Mouse (Mus musculus): ENCODE data around the gene Nisch. TPM values are rescaled to one million over a fixed set of nuclear protein-coding genes. Genes with fewer than 3 reads are reported as not detected.

Nisch gene
- total and polyA plus RNA-seq, 3 experiments, result 46.3 to 180 (median 85.2) TPM

DNA sequence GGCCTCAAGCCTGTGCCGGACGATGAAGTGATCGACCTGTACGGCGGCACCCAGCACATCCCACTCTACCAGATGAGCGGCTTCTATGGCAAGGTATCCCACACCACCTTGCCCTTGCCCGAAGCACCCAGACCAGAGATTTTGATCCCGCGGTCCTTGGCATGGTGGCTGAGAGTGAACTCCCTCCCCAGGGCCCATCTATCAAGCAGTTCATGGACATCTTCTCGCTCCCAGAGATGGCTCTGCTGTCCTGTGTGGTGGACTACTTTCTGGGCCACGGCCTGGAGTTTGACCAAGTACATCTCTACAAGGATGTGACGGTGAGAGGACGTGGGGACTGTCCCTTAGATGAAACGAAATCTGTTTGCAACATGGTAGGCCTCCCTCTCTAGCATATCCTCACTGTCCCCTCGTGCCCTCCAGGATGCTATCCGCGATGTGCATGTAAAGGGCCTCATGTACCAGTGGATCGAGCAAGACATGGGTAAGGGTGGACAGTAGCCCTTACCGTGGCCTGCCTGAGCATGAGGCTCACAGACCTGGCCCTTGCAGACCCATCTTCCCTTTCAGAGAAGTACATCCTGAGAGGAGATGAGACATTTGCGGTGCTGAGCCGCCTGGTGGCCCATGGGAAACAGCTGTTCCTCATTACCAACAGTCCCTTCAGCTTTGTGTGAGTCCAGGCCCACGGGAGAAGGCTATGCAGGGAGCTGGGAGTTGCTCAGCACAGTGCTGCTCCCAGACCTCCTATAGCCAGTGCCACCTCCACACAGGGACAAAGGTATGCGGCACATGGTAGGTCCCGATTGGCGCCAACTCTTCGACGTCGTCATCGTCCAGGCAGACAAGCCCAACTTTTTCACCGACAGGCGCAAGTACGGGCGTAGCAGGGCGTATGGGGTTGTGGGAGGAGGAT lies 81.0 kb downstream of the Nisch start:
- Histone ChIP-seq H3K79me2 (replicated peaks; ENCODE audit: control insufficient read depth, extremely low read depth, insufficient read depth, poor library complexity, severe bottlenecking) (no peaks in the 10 kb centered on the region), H3K4me2 (ENCODE audit: insufficient read depth, low read depth, poor library complexity, severe bottlenecking) (no peak overlapping the region), H3K9ac (ENCODE audit: insufficient read depth, low read depth) (no peak overlapping the region), H3K4me3 (replicated peaks in 1 of 3; ENCODE audit: low read depth in 2 of 3, low read length in 2 of 3, poor library complexity in 1 of 3) (no peak overlapping the region), H3K27me3 (replicated peaks) (peaks cover 23% of the 10 kb centered on the region), H3K36me3 (replicated peaks in 1 of 2; ENCODE audit: control insufficient read depth in 1 of 2, insufficient read depth in 1 of 2, low read length in 1 of 2) (peaks cover 20 to 48% of the 10 kb centered on the region in 2 experiments), H3K27ac (ENCODE audit: insufficient read depth, low read depth) (no peak overlapping the region), H3K9me3 (replicated peaks; ENCODE audit: low read length) (no peaks in the 10 kb centered on the region), H3K4me1 (ENCODE audit: control insufficient read depth in 1 of 2, insufficient read depth in 2 of 2) (peaks cover 2 to 3% of the 10 kb centered on the region in 2 experiments; a peak in 2 of 4 replicates)
- dilution Hi-C loops (cut with MboI; ENCODE audit: extremely low pct_ligation_motif_present, extremely low pct_unique_long_range_greater_than_20kb, low sequenced_read_pairs), result no loop called here
- in situ Hi-C loops (cut with MboI; ENCODE audit: low pct_ligation_motif_present, low pct_unique_long_range_greater_than_20kb, low sequenced_read_pairs), result no loop called here
- DNase-seq (ENCODE audit: extremely low read depth), result no peak
- TF ChIP-seq USF2 (conservative IDR thresholded peaks at IDR 0.05; ENCODE audit: low read depth, low read length) (no peak), NELFE (IDR thresholded peaks at IDR 0.05; ENCODE audit: low read depth, low read length) (no peak), CTCF (conservative IDR thresholded peaks at IDR 0.05 in 1 of 2, IDR thresholded peaks at IDR 0.05 in 1 of 2; ENCODE audit: low read depth in 2 of 2, low read length in 2 of 2) (no peak)

DNA sequence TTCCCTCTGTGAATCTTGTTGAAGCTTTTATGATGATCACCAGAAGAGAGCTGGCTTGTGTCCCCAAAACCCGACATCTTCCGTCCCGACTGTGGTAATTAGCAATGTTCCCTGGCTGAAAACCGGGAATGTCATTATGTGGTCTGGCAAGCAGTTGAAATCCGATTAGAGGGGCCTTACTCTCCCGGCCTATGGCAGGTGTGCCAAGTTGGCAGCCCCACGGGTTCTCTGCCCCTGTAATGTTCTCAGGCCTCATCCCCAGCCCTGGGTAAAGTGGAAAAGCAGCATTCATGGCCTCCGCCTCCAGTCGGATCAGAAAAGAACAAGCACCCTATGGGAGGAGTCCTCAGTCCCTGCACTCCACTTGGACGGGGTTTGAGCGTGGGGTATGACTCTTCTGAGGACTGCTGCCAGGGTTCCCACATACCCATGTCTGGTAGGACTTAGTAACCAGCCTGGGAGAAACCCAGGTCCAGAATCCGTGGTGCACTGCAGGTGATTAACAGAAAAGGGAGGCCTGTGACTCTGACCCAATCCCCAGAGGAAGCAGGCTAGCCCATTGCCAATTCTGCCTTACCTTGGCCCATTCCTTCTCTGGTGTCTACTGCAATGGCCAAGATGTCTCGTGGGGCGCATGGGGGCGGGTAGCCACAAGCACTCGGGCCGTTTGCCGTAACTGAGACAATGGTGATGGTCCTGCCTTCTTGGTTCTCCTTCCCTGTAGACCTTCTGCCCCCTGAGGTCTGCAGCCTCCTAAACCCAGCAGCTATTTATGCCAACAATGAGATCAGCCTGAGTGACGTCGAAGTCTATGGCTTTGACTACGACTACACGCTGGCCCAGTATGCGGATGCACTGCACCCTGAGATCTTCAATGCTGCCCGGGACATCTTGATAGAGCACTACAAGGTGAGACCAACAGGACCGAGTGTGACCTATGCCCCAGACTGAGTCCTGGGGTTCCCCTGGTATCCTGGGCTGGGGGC lies 82.4 kb downstream of the Nisch start:
- no peak overlapping the region for H3K4me3 ChIP-seq (replicated peaks in 1 of 3; ENCODE audit: low read depth in 2 of 3, low read length in 2 of 3, poor library complexity in 1 of 3)
- dilution Hi-C loops (cut with MboI; ENCODE audit: extremely low pct_ligation_motif_present, extremely low pct_unique_long_range_greater_than_20kb, low sequenced_read_pairs) (no loop called here), in situ Hi-C loops (cut with MboI; ENCODE audit: low pct_ligation_motif_present, low pct_unique_long_range_greater_than_20kb, low sequenced_read_pairs) (no loop called here)
- H3K27me3 ChIP-seq (replicated peaks), result peaks cover 33% of the 10 kb centered on the region
- no peaks in the 10 kb centered on the region for H3K9me3 ChIP-seq (replicated peaks; ENCODE audit: low read length)
- H3K27ac ChIP-seq (ENCODE audit: insufficient read depth, low read depth), result no peak overlapping the region
- peaks cover 20 to 33% of the 10 kb centered on the region in 2 experiments for H3K36me3 ChIP-seq (replicated peaks in 1 of 2; ENCODE audit: control insufficient read depth in 1 of 2, insufficient read depth in 1 of 2, low read length in 1 of 2)
- no peak for DNase-seq (ENCODE audit: extremely low read depth)
- no peak overlapping the region for H3K9ac ChIP-seq (ENCODE audit: insufficient read depth, low read depth)
- H3K4me2 ChIP-seq (ENCODE audit: insufficient read depth, low read depth, poor library complexity, severe bottlenecking), result no peak overlapping the region
- TF ChIP-seq JUND (conservative IDR thresholded peaks at IDR 0.05; ENCODE audit: low read depth, low read length) (no peak), CHD2 (IDR thresholded peaks at IDR 0.05; ENCODE audit: low read length) (no peak), CTCF (conservative IDR thresholded peaks at IDR 0.05 in 1 of 2, IDR thresholded peaks at IDR 0.05 in 1 of 2; ENCODE audit: low read depth in 2 of 2, low read length in 2 of 2) (no peak), ZNF384 (IDR thresholded peaks at IDR 0.05; ENCODE audit: low read depth, low read length) (no peak), UBTF (IDR thresholded peaks at IDR 0.05; ENCODE audit: low read depth, low read length) (no peak), BHLHE40 (IDR thresholded peaks at IDR 0.05; ENCODE audit: low read depth, low read length) (no peak), MAFK (IDR thresholded peaks at IDR 0.05; ENCODE audit: insufficient replicate concordance, low read length) (no peak), ETS1 (conservative IDR thresholded peaks at IDR 0.05; ENCODE audit: low read depth, low read length) (no peak), ZKSCAN1 (IDR thresholded peaks at IDR 0.05; ENCODE audit: borderline replicate concordance, low read depth, low read length) (no peak), IRF4 (IDR thresholded peaks at IDR 0.05; ENCODE audit: low read depth, low read length) (no peak), NELFE (IDR thresholded peaks at IDR 0.05; ENCODE audit: low read depth, low read length) (no peak), RCOR1 (conservative IDR thresholded peaks at IDR 0.05; ENCODE audit: low read depth, low read length) (no peak), MAZ (IDR thresholded peaks at IDR 0.05; ENCODE audit: low read depth, low read length) (no peak), TBP (conservative IDR thresholded peaks at IDR 0.05; ENCODE audit: low read depth, low read length) (no peak), CHD1 (IDR thresholded peaks at IDR 0.05; ENCODE audit: low read depth, low read length) (no peak), ZC3H11A (IDR thresholded peaks at IDR 0.05; ENCODE audit: low read depth, low read length) (no peak), TCF12 (IDR thresholded peaks at IDR 0.05; ENCODE audit: low read depth, low read length) (no peak)
- H3K79me2 ChIP-seq (replicated peaks; ENCODE audit: control insufficient read depth, extremely low read depth, insufficient read depth, poor library complexity, severe bottlenecking), result no peaks in the 10 kb centered on the region
- H3K4me1 ChIP-seq (ENCODE audit: control insufficient read depth in 1 of 2, insufficient read depth in 2 of 2), result peaks cover 2 to 4% of the 10 kb centered on the region in 2 experiments; a peak in 3 of 4 replicates
